Mouse (Mus musculus): ENCODE data around the gene Trim62.

- TF ChIP-seq GATA1 (IDR thresholded peaks at IDR 0.05; ENCODE audit: low read length) = no peak
- TF ChIP-seq TAL1 (IDR thresholded peaks at IDR 0.05; ENCODE audit: low read length) = no peak
These were observed 19.0 kb downstream of the Trim62 start for GRCm38 (mm10) chr4:128902390-128902789.
